Mouse (Mus musculus): ENCODE results near the gene Sspo.

Gene Sspo

DNA sequence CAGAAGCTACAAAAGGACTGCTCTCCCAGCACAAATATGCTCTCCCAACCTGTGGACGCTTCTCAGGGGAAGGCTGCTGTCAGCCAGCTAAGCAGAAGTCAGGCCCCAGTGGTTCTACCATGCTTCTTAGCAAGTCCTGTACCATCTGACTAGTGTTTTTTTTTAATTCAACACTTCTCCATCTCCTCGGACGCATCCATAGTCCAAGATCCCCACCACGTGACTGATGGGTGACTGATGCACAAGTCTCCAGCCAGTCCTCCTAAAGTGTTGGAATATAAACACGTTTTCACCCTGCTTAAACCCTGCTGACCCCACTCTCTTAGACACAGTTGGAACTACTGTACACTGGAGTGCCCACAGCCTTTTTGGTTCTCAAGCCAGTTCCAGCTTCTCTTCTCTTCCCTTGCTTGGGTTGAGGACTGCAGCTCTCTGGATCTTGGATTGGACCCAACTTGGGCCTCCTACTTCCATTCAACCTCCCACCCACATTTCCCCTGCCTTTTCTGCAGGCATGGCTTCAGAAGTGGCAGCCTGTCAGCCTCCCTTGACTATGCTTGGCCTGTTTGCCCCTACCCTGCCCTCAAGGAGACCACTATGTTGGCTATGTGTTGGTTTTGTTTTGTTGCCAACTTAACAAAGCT is 12.2 kb upstream of the Sspo start:
- DNase-seq (ENCODE audit: low read depth, low spot score): no peak

DNA sequence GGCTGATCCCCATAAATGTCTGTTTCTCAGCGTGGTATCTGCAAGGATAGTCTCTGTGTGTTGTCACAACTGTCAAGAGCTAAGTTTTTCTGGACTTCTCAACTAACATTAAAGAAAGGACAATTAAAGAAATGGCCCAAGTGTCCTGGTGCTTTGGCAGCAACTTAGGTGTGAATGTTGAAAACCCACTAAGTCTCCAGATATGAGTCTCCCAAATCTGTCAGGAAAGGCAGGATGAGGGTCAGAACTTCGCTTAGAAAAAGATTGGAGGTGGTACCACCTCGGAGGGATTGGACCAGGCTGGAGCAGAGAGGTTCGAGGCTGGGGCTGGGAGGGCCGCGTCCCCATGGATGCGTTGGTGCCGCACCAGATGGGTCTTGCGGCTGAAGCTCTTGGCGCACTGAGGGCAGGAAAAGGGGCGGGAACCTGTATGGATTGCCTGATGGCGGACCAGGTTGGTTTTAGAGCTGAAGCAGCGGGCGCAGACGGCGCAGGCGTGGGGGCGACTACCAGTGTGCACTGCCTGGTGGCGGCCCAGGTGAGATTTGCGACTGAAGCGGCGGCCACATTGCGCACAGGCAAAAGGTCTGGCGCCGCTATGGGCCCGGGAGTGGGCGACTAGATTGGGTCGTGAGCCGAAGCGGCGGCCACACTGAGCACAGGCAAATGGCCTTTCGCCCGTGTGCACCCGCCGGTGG is 10.2 kb upstream of the Sspo start:
- DNase-seq (ENCODE audit: low read depth, low spot score): no peak

DNA sequence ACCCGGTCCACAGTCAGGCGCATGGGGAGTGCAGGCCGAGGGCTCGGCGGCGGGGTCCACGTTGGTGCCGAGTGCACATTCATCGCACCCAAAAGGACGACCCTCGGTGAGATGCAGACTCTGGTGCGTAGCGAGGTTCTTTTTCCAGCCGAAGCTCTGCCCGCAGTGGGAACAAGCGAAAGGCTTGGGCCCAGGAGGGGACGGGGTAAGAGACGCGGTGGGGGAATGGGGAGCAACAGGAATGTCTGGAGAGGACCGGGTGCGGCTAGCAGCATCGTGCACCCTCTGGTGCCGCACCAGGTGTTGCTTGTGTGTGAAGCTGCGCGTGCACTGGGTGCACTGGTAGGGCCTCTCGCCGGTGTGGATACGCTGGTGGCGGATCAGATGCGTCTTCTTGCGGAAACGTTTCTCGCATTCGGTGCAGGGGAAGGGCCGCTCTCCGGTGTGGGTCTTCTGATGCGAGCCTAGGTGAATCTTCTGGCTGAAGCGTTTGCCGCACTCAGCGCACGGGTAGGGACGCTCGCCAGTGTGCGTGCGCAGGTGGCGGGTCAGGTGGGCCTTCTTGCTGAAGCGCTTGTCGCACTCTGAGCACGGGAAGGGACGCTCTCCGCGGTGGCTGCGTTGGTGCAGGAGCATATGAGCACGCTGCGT is 9.4 kb upstream of the Sspo start:
- no peak for DNase-seq (ENCODE audit: low read depth, low spot score)

DNA sequence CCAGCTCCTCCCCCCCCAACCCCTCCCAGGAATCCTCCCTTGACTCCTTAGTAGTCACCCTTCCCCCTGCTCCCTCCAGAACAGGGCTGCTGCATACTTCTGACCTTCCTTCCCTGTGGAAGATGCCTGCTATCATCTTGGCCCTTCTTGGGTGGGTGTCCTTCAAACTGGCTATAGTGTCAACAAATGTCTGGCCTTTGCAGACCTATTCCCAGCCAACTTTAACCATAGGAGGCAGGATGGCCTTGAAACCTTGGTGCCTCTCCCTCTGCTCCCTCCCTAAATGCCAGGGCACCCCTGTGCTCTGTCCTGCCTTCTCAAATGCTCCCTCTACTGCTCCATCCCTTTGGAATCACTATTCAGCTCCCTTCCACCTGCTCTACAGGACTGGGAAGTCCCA is 8.4 kb upstream of the Sspo start:
- no peak for DNase-seq (ENCODE audit: low read depth, low spot score)

DNA sequence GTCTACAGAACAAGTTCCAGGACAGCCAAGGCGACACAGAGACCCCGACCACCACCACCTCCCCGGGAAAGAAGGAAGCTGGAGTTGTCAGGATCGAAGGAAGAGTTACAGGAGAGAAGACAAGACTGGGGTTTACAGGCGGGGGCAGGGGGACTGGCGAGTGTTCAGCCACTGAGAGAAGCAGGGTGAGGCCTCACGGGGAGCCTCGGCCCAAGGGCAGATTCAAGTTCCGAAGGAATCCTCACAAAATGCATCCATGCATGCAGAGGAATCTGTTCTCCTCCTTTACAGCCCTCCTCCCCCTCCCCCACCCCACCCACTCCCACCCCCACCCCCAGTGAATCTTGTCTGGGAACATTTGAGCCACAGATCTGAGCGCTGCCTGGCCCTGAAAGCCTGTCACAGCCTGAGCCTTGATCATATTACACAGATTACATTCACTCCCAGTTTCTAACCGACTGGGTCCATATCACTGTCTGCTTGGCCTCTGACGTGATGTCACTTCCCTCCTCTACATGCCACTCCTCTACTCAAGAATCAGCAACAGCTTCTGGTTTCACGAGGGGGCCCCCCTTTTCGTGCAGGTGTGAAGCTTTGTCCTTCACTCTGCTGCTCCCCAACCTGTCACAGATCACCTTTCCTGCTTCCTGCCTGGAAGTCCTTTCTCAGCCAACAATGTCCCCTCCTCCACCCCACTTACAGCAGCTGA is 7.6 kb upstream of the Sspo start:
- no peak for DNase-seq (ENCODE audit: low read depth, low spot score)

DNA sequence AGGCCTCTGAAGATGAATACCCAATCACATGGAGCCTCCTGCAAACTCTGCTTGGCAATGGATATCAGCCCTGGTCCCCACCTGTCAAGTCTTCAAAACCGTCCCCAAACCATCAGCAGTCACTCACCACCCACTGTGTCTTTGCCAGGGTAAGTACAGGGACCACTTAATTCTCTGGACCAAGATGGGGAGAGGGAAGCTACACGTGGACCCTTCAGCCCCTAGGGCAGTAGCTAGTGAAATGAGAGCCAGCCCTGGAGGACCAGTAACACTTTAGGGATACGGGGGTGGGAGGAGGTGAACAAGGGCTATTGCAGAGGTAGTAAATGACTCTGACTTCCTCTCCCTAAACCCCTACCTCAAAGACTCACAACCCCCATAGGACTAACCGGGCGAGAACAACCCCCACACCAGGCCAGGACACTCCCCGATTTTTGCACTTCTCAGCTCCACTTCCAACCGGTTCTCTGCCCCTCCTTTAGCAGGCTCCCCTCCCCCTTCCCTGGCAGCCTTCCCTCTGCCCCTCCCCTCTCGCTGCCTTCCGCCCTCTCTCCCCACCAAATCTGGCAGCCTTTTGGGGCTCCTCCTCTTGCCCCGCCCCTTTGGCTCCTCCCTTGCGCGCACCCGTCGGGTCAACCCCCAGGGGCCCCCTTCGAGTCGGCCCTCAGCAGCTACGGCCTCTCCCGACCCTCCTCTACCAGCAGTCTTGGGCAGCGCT is 4.3 kb upstream of the Sspo start:
- DNase-seq (ENCODE audit: low read depth, low spot score): peak; percentile 78

DNA sequence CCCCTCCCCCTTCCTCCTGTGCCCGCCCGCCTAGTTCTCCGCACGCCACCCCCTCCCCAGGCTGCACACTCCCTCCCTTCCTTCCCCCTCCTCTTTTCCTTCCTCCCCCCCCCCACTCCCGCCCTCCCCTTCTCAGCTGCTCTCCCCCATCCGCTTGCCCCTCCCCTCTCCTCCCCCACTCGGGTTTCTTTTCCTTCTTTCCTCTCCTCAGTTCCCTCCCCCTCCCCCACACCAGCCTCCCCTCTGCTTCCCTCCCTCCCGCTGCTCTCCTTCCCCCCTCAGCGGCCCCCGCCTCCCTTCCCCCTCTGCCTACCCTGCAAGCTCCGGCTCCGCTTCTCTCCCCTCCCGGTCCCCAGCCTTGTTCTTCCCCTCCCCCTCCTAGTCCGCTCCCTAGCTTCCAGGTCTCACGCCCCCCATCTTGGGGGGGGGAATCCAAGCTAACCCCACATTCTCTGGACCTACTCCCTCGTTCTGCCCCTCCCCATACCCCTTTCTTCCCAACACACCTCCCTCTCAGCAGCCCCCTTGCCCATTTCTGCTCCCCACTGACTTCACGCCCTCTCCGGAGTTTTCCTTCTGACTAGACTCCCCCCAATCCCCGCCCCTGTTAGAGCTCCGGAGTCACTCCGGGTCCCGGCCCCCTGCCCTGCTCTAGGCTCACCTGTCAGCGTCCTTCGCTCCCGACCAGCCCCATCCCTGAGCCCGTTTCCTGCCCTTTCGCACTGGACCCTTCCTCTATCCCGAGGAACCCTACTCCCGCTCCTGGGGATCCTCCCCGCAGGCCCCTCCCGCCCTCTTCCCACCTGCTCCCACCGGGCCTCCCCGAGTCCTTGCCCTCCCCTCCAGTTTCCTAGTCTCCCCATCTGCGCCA is 3.5 kb upstream of the Sspo start:
- peak; percentile 79 for DNase-seq (ENCODE audit: low read depth, low spot score)

DNA sequence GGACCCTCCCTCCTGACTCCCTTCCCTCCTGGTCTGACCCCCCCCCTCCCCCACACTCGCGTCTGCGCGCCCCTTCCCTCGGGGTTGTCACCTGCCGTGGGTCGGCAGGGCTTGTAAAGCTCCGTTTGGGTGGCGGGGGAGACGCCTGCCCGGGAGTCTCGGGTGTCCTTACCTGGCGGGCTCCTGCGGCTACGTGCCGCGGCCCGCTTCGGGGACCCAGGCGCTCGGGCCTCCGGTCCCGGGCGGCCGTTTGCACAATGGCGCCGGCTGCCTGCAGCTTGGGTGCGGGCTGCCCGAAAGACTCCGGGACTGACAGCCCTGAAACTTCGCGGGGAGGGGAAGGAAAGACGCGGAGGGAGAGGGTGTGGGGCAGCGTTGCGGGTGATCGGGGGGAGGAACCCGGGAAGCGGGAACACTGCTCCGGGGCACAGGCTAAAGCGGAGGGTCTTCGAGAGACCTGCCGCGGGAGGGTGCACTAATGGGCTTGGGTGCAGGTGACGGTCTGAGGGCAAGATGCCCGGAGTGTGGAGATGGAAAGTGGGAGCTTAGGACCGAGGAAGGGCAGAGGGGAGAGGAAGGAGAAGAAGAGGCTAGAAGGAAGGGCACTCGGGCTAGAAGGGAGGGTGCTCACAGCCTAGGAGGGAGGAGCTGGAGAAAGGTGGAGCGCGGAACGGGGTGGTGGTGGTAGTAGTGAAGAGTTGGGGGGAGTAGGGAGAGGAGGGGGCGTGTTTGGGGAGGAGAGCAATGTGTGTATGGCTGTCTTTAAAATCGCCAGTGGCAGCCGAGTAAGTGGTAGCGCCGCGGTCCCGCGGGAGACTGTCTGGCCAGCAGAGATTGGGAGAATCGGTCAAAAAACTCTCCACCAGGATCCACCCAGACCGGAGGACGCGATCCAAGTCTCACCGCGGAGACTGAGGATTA is 2.6 kb upstream of the Sspo start, which contains the start of gene Zfp467:
Zfp467 (minus strand) TSS at position 645 of the 921 bp plus-strand sequence.
- no peak for DNase-seq (ENCODE audit: low read depth, low spot score)

DNA sequence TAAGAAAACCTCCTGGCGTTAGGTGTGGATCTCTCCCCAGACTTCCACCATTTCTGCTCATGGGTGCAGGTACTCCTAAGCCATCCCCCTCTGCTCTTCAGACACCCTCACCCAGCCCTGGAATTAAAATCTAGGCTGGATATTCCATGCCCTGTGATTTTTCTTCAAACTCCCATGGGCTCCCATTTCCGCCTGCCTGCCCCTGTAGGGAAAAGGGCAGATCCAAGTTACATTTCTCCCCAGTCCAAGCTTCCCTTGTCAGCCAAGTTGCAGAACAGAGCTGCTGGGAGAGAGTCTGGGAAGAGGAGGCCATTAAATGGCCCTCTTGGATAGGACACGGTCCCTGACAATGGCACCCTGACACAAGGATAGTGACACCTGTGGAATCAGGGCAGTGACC is 1.8 kb upstream of the Sspo start:
- no peak for DNase-seq (ENCODE audit: low read depth, low spot score)

DNA sequence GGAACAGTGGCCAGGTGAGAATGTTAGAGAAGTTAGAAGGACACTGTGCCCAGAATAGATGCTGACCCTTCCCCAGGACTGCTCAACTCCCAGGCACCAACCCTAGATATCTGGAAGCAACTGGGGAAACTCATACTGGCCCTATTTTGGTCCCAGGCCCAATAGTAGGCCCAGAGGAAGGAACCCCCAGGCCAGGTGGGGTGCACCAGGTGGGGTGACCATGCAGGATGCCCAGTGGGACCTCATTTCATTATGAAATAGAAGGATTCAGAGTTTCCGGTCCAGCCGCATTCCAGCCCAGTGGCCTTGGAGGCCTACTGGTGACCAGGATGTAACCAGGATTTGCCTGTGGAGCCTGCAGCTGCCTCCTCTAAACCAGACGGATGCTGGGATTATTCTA is 1.1 kb upstream of the Sspo start:
- no peak for DNase-seq (ENCODE audit: low read depth, low spot score)

DNA sequence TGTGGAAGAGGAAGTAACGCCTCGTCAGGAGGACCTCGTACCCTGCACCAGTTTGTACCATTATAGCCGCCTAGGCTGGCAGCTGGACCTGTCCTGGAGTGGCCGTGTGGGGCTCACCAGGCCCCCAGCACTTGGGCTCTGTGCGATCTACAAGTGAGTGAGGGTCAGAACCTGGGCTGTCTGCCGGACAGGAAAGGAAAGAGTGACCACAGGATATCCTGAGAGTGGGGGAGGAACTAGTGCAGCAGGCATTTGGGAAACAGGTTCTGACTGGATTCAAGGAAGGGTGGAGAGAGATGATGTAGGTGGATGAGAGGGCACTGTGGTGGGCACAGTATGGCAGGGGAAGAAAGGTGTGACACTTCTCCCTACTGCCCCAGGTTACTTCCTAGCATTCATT is 498 bp downstream of the Sspo start:
- no peak for DNase-seq (ENCODE audit: low read depth, low spot score)

DNA sequence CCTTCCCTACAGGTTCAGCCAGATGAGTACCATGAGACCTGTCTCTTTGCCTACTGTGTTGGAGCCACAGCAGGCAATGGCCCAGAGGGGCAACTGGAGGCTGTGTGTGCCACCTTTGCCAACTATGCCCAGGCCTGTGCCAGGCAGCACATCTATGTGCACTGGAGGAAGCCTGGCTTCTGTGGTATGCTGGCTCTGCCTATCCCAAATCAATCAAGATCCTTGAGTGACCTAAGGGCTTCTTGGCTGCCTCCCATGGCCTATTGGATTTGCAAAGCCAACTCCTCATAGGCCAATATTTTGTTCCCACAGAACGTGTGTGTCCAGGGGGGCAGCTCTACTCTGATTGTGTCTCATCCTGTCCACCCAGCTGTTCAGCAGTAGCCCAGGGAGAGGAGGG is 4.1 kb downstream of the Sspo start:
- no peak for DNase-seq (ENCODE audit: low read depth, low spot score)

DNA sequence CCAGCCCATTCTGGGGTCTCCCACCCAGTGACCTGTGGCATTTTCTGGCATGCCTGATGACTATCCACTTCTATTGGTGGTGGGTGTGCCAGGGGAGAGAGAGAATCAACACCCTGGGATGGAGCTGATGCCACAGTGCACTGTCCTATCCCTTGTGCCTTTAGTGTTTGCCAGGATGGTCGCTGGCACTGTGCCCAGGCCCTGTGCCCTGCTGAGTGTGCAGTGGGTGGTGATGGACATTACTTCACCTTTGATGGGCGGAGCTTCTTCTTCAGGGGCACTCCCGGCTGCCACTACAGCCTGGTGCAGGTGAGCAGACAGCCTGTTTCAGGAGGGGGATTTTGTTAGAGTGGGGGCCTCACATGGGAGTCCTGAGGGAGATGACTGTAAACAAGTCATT is 4.7 kb downstream of the Sspo start:
- no peak for DNase-seq (ENCODE audit: low read depth, low spot score)

DNA sequence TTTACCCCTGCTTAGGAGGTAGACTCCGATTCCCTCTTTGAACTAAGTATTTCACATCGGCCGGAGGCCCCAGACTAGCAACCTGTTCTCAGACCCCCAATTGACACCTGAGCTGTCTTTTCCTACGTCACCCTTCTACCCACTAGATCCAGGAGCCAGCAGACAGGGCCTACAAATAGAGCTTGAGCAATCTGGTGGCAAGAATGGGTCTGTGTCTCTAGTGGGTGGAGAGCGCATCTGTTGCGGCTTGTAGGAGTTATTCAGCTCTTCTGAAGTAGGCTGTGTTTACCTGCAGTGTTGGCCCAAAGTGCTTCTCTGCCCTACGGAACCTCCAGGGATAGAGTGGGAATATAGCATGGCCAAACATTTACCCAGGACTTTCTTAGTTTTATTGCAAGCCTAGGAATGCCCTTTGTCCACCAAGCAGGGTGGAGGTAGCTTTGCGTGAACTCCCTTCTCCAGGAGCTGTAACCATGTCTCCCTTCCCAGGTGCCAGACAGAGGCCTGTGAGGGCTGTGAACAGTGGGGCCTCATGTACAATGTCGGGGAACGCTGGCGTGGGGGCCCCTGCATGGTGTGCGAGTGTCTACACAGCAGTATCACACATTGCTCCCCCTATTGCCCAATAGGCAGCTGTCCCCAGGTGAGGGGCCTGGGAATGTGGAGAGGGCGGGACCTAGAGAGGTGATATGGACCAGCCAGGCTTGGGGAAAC is 17.1 kb downstream of the Sspo start:
- DNase-seq (ENCODE audit: low read depth, low spot score): peak; percentile 71

DNA sequence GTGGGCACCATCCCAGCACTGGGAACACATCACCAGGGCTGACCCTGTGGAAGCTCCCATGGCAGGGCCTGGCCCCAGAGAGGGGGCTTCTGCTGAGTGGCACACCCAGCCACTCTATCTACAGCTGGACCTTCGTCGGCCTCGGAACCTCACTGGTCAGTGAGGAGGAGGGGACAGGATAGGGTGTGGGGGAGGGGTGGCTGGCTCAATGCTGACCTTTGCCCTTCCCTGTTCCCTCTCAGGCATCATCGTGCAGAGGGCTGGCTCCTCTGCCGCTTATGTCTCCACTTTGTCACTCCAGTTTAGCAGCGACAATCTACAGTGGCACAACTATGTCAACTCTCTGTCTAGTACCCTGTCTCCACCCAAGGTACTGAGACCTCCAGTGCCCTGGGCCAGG is 18.7 kb downstream of the Sspo start:
- no peak for DNase-seq (ENCODE audit: low read depth, low spot score)

DNA sequence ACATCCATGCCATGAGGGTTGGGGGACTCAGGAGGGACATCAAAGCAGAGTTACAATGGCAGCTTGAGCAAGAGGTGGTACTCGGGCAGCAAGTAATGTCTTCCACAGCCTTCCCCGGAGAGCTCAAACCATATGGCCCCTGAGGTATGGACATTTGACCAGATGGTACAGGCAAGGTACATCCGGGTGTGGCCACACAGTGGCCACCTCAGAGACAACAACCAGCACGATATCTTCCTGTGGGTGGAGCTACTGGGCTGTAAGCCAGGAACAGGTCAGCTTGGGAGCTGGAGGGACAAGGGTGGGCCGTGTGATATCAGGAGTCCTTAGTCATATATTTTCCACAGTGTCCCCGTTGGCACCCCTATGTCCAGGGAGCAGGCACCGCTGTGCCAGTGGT is 19.5 kb downstream of the Sspo start:
- no peak for DNase-seq (ENCODE audit: low read depth, low spot score)

DNA sequence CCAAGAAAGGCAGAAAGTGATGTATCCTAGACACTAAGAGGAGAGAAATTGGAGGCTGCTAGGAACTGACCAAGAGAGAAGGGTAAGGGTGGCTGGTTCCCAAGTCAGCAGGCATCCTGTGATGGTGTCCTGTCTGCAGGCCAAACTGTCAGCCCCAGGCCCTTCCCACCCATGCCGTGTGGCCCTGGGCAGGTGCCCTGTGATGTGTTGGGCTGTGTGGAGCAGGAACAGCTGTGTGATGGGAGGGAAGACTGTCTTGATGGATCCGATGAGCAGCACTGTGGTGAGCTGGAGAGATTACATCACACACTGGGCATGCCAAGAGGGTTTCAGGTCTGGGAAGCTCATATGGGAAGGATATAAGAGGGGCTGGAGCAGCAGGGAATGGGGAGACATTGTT is 22.7 kb downstream of the Sspo start:
- DNase-seq (ENCODE audit: low read depth, low spot score): no peak

DNA sequence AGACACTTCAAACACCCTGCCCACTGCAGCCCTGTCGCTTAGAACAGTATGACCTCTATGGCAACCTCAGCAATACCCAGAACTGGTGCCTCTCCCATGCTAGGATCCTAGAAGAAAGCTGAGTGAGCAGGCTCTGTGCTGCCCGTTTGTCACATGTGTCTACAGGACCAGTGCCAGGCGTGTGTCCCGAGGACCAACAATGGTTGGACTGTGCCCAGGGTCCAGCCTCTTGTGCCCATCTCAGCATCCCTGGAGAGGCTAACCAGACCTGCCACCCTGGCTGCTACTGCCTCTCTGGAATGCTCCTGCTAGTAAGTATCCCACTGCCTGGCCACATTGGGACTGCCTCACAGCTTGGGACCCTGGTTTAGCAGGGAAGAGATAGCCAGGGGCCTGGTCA is 30.4 kb downstream of the Sspo start:
- DNase-seq (ENCODE audit: low read depth, low spot score): no peak

DNA sequence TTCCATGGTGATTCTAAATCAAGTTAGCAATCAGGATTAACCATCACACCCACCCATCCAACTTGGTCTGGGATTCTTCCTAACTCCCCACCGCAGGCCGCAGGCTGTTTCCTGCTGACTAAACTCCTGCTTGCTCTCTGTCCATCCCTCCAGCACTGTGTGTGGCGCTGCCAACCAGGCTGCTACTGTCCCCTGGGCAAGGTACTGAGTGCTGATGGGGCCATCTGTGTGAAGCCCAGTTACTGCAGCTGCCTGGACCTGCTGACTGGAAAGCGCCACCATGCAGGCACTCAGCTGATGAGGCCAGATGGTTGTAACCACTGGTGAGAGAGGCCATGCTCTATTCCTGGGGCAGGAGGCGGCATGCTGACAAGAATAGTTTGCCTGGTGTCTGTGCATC is 34.5 kb downstream of the Sspo start:
- no peak for DNase-seq (ENCODE audit: low read depth, low spot score)

All from telencephalon, adult 2 months (tissue).